Mouse (Mus musculus) testis, adult 2 months (tissue): ENCODE data around the gene Dact3. TPM values are rescaled to one million over a fixed set of nuclear protein-coding genes. Genes with fewer than 3 reads are reported as not detected.

Source experiments
- H3K27ac ChIP-seq: fragments of 200-500 bp; 2 replicates; pipeline ENCODE4 v1.5.1; 2012; ENCODE audit warnings: low read depth, low read length; ENCODE audit not compliant: control insufficient read depth, insufficient read depth
- H3K27me3 ChIP-seq: fragments of 200-500 bp; 2 replicates; pipeline ENCODE4 v1.6.1; 2012; ENCODE audit warnings: mild to moderate bottlenecking, low read length, moderate library complexity; ENCODE audit not compliant: control insufficient read depth, insufficient read depth
- H3K36me3 ChIP-seq: fragments of 200-500 bp; 2 replicates; pipeline ENCODE4 v1.6.1; 2012; ENCODE audit warnings: mild to moderate bottlenecking, low read length; ENCODE audit not compliant: control insufficient read depth, insufficient read depth
- H3K4me1 ChIP-seq: fragments of 200-500 bp; 2 replicates; pipeline ENCODE4 v1.6.1; 2012; ENCODE audit warnings: low read length; ENCODE audit not compliant: control insufficient read depth, insufficient read depth
- H3K4me3 ChIP-seq: fragments of 200-500 bp; 2 replicates; pipeline ENCODE4 v1.5.1; 2012; ENCODE audit warnings: low read depth, mild to moderate bottlenecking, low read length, moderate library complexity, mixed read lengths; ENCODE audit not compliant: control insufficient read depth
- CTCF ChIP-seq: fragments of 200-500 bp; IDR thresholded peaks from 2 replicates; pipeline ENCODE4 v1.5.1; 2012; ENCODE audit warnings: low read depth, mild to moderate bottlenecking, inconsistent platforms, low read length, moderate library complexity; ENCODE audit not compliant: control insufficient read depth, insufficient read depth, insufficient replicate concordance
- POLR2A ChIP-seq: fragments of 200-500 bp; IDR thresholded peaks from 2 replicates; pipeline ENCODE4 v1.6.1; 2012; ENCODE audit warnings: low read depth, mild to moderate bottlenecking, inconsistent platforms, low read length, moderate library complexity; ENCODE audit not compliant: control insufficient read depth
- polyA plus RNA-seq: library from polyadenylated mRNA; depleted of rRNA; stranded (reverse); fragments of >200 nt; gene quantifications from 2 replicates; pipeline ENCODE4 v1.2.3, GENCODE M21; 2012

Gene Dact3
- polyA plus RNA-seq, 1 experiment = 30.7 TPM

- TF ChIP-seq CTCF = no peak
- no peak for TF ChIP-seq POLR2A
- peaks cover 11% of the 10 kb centered on the region for H3K4me1 ChIP-seq
- H3K36me3 ChIP-seq = no peaks in the 10 kb centered on the region
- H3K27me3 ChIP-seq = no peaks in the 10 kb centered on the region
- no peak overlapping the region for H3K4me3 ChIP-seq
- no peak overlapping the region for H3K27ac ChIP-seq
Measured at GRCm38 (mm10) chr7:16904120-16904675, 29.1 kb downstream of the Dact3 start.

- H3K4me3 ChIP-seq = no peak overlapping the region
- TF ChIP-seq POLR2A (no peak), CTCF (no peak)
- H3K36me3 ChIP-seq = no peaks in the 10 kb centered on the region
- H3K4me1 ChIP-seq = peaks cover 8% of the 10 kb centered on the region
- no peaks in the 10 kb centered on the region for H3K27me3 ChIP-seq
- no peak overlapping the region for H3K27ac ChIP-seq
Measured at GRCm38 (mm10) chr7:16905491-16906021, 30.4 kb downstream of the Dact3 start.

DNA sequence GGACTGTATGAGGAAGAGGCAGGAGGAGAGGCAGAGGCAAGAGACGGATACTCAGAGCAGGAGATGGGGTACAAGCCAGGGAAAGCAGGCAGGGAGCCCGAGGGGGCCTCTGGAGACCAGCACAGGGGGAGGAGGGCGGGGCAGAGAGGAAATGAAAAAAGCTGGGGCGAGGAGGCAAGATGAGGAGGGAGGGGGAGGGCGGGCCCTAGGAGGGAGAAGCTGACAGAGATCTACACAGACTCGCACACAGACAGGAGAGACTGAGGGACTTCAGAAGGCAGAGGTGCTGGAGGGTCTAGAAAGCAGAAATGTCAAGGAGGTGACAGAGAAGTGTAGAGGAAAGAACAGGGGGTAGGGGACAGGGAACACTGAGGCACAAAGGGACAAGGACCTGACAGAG, 31.2 kb downstream of the Dact3 start, which contains the start of gene Ptgir:
TSS of gene Ptgir (plus strand) at position 210 of the 400 bp plus-strand sequence.
- H3K4me3 ChIP-seq = no peak within 1 kb of the TSS
- no peaks in the 10 kb centered on the region for H3K27me3 ChIP-seq
- H3K36me3 ChIP-seq = no peaks in the 10 kb centered on the region
- no peak within 1 kb of the TSS for H3K27ac ChIP-seq
- peaks cover 6% of the 10 kb centered on the region for H3K4me1 ChIP-seq
- TF ChIP-seq POLR2A (no peak), CTCF (no peak)

DNA sequence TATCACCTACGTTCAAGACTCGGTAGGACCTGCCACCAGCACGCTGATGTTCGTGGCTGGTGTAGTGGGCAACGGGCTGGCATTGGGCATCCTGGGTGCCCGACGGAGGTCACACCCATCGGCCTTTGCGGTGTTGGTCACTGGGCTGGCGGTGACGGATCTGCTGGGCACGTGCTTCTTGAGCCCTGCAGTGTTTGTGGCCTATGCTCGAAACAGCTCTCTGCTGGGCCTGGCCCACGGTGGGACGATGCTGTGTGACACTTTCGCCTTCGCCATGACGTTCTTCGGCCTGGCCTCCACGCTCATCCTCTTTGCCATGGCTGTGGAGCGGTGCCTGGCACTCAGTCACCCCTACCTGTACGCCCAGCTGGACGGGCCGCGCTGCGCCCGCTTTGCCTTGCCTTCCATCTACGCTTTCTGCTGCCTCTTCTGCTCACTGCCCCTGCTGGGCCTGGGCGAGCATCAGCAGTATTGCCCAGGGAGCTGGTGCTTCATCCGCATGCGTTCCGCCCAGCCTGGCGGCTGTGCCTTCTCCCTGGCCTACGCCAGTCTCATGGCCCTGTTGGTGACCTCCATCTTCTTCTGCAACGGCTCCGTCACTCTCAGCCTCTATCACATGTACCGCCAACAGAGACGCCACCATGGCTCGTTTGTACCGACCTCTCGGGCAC, 31.9 kb downstream of the Dact3 start:
- Histone ChIP-seq H3K27me3 (no peaks in the 10 kb centered on the region), H3K36me3 (no peaks in the 10 kb centered on the region), H3K4me1 (peaks cover 6% of the 10 kb centered on the region), H3K27ac (no peak overlapping the region), H3K4me3 (no peak overlapping the region)
- TF ChIP-seq CTCF = no peak

DNA sequence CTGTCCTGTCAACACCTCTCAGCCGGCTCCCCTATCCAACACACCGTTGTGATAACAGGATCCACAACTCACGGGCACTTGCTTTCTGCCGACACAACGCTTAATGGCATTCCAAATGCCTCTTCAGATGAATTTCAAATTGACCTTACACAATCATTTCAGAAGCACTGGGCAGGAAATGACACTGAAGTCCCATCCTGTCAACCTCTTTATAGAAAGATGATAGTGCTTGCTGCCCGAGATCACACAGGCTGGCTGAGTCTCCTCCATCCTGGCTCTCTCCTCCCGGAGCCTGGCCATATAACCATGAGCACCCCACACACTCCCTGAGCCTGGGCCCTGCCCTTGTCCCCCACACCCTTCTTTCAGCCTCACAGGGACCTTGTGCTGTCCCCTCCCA, 32.7 kb downstream of the Dact3 start:
- TF ChIP-seq POLR2A (no peak), CTCF (no peak)
- no peaks in the 10 kb centered on the region for H3K36me3 ChIP-seq
- H3K4me1 ChIP-seq = peaks cover 6% of the 10 kb centered on the region
- H3K27ac ChIP-seq = no peak overlapping the region
- H3K27me3 ChIP-seq = no peaks in the 10 kb centered on the region
- H3K4me3 ChIP-seq = no peak overlapping the region

DNA sequence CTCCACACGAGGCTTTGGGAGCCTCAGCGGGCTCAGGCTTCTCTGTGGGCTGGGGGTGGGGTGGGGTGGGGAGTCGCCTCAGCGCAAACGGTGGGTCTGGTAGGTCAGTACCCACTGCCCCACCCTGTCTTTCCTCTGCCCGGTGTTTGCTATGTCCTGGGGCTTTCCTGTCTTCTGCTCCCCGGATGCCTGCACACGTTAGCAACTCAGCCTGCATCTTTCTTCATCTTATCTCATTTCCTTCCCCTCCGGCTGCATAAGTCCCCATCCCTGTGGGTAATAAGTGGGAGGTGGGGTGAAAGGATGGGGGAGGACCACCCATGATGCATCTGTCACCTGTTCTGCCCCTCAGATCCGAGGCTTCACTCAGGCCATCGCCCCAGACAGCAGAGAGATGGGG, 33.2 kb downstream of the Dact3 start:
- no peak for TF ChIP-seq CTCF
- TF ChIP-seq POLR2A = no peak
- Histone ChIP-seq H3K36me3 (no peaks in the 10 kb centered on the region), H3K27me3 (no peaks in the 10 kb centered on the region), H3K27ac (no peak overlapping the region), H3K4me3 (no peak overlapping the region), H3K4me1 (peaks cover 6% of the 10 kb centered on the region)

DNA sequence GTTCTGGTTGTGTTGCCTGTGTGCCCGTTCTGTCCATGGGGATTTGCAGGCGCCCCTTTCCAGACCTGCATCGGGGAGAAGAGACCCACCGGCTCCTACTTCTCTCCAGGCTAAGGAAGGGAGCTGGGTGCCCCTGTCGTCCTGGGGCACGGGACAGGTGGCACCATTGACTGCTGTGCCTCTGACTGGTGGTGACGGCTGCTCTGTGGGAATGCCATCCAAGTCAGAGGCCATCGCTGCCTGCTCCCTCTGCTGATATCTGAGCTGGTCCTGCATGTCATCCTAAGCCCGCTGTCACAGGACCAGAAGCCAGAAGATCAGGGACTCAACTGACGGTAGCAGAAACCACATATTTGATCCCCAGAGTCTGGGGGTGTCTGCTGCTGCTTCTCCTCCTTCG, 33.7 kb downstream of the Dact3 start:
- no peak for TF ChIP-seq POLR2A
- Histone ChIP-seq H3K27me3 (no peaks in the 10 kb centered on the region), H3K4me1 (peaks cover 6% of the 10 kb centered on the region), H3K4me3 (no peak overlapping the region), H3K27ac (no peak overlapping the region), H3K36me3 (no peaks in the 10 kb centered on the region)

DNA sequence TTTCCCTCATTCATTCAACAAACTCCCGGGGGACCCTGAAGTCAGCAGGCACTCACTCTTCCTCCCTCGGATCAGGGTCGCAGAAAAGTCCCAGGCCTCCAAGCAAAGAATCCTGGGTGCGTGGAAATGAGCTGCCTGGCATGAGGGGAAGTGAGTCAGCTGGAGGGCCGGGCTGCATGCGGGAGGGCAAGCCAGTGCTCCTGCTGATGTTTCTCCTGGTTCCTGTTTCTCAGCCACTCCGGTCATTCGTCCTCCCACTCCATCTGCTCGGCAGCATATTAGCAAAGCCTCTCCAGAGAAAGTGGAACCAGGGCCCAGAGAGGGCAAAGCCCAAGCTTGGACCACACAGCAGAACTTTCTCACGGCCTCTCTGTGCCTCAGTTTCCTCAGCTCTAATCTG, 34.8 kb downstream of the Dact3 start:
- Histone ChIP-seq H3K27me3 (no peaks in the 10 kb centered on the region), H3K36me3 (no peaks in the 10 kb centered on the region), H3K4me1 (peaks cover 6% of the 10 kb centered on the region), H3K27ac (no peak overlapping the region), H3K4me3 (no peak overlapping the region)
- TF ChIP-seq CTCF = no peak
- TF ChIP-seq POLR2A = no peak
